Mouse (Mus musculus) layer of hippocampus, postnatal 10 days (tissue): ENCODE data around the gene Hoxd13. TPM values are rescaled to one million over a fixed set of nuclear protein-coding genes. Genes with fewer than 3 reads are reported as not detected.

Experiments used
- DNase-seq, 2 experiments: peaks; one replicate each; pipeline ENCODE4 v3.0.0; 2021; ENCODE audit warnings: low spot score in 2 of 2
- total RNA-seq, 2 experiments: library from RNA; stranded (reverse); gene quantifications; 2 replicates each; pipeline ENCODE4 v1.2.3; 2021

Hoxd13 gene
- total RNA-seq, 2 experiments from 2014 or later = not detected

GRCm38 (mm10) chr2:74704999-74705466 is 36.9 kb downstream of the Hoxd13 start:
- no peak for DNase-seq

- DNase-seq = no peak
Observed at GRCm38 (mm10) chr2:74705467-74706089, 37.5 kb downstream of the Hoxd13 start.

GRCm38 (mm10) chr2:74706393-74706960 is 38.4 kb downstream of the Hoxd13 start:
- DNase-seq = no peak

- no peak for DNase-seq
Observed at GRCm38 (mm10) chr2:74707599-74707998, 39.5 kb downstream of the Hoxd13 start.

- no peak for DNase-seq
Observed at GRCm38 (mm10) chr2:74708676-74709075, 40.6 kb downstream of the Hoxd13 start.

- no peak for DNase-seq
Observed at GRCm38 (mm10) chr2:74709465-74710419, 41.6 kb downstream of the Hoxd13 start.

GRCm38 (mm10) chr2:74710929-74711543 is 42.9 kb downstream of the Hoxd13 start:
- no peak for DNase-seq

- DNase-seq = no peak
Observed at GRCm38 (mm10) chr2:74711721-74712621, 43.9 kb downstream of the Hoxd13 start, which contains the start of the genes Hoxd3 and Hoxd4. Hoxd3 (plus strand) TSS chr2:74711927. Hoxd4 (plus strand) TSS chr2:74711929.

- no peak for DNase-seq
Observed at GRCm38 (mm10) chr2:74713239-74714150, 45.4 kb downstream of the Hoxd13 start.

GRCm38 (mm10) chr2:74714156-74714789 is 46.2 kb downstream of the Hoxd13 start:
- DNase-seq = no peak

GRCm38 (mm10) chr2:74714881-74715280 is 46.8 kb downstream of the Hoxd13 start:
- DNase-seq = no peak

GRCm38 (mm10) chr2:74715504-74716241 is 47.6 kb downstream of the Hoxd13 start:
- peak; percentile 87 to 89 for DNase-seq

GRCm38 (mm10) chr2:74720384-74720783 is 52.3 kb downstream of the Hoxd13 start:
- no peak for DNase-seq

GRCm38 (mm10) chr2:74720955-74721491 is 52.9 kb downstream of the Hoxd13 start:
- no peak for DNase-seq
